Mouse (Mus musculus) intestine, embryonic 16.5 days (tissue): Measurements from ENCODE around the gene Zc3h12b. TPM values are rescaled to one million over a fixed set of nuclear protein-coding genes. Genes with fewer than 3 reads are reported as not detected.

Experiments used
- ATAC-seq: fragments of 200-750 bp; cut with Nextera tagmentation; 2 replicates; pipeline ENCODE4 v1.8.0; 2017; ENCODE audit warnings: moderate TSS enrichment, moderate library complexity
- H3K27ac ChIP-seq: fragments of 300-500 bp; sonication (generic); 2 replicates; pipeline ENCODE4 v1.5.1; 2014; ENCODE audit warnings: mild to moderate bottlenecking, low read length
- H3K27me3 ChIP-seq: fragments of 300-500 bp; sonication (generic); replicated peaks from 2 replicates; pipeline ENCODE4 v1.6.1; 2014; ENCODE audit warnings: low read length, control low read depth, mixed read lengths; ENCODE audit not compliant: control insufficient read depth, insufficient read depth
- H3K36me3 ChIP-seq: fragments of 300-500 bp; sonication (generic); 2 replicates; pipeline ENCODE4 v1.6.1; 2014; ENCODE audit warnings: low read length, control low read depth; ENCODE audit not compliant: control insufficient read depth, insufficient read depth
- H3K4me1 ChIP-seq: fragments of 300-500 bp; sonication (generic); 2 replicates; pipeline ENCODE4 v1.6.1; 2014; ENCODE audit warnings: low read length, control low read depth, mixed read lengths; ENCODE audit not compliant: control insufficient read depth, insufficient read depth
- H3K4me2 ChIP-seq: fragments of 300-500 bp; sonication (generic); 2 replicates; pipeline ENCODE4 v1.6.1; 2014; ENCODE audit warnings: low read depth, low read length, control low read depth
- H3K4me3 ChIP-seq: fragments of 300-500 bp; sonication (generic); 2 replicates; pipeline ENCODE4 v1.5.1; 2014; ENCODE audit warnings: mild to moderate bottlenecking, low read length
- H3K9ac ChIP-seq: fragments of 300-500 bp; sonication (generic); 2 replicates; pipeline ENCODE4 v1.6.1; 2014; ENCODE audit warnings: low read depth, low read length
- H3K9me3 ChIP-seq: fragments of 300-500 bp; sonication (generic); 2 replicates; pipeline ENCODE4 v1.6.1; 2016; ENCODE audit warnings: low read length, control low read depth; ENCODE audit not compliant: control insufficient read depth
- WGBS: fragments of 180-500 bp; shearing (Covaris S2); extraction: QIAGEN DNeasy Blood & Tissue Kit; methylation state at CpG from one replicate; pipeline ENCODE4 v1.1.7; 2014; 5-methylcytosine and 5-hydroxymethylcytosine counted together
- polyA plus RNA-seq: library from polyadenylated mRNA; unstranded; fragments of >200 nt; fragmentation: Nextera tagmentation; extraction: Ambion mirVana; gene quantifications from 2 replicates; pipeline ENCODE4 v1.2.1, GENCODE M21; 2015

Gene Zc3h12b
- polyA plus RNA-seq = 1.1 and 1.3 TPM in 2 replicates

- 17% methylated on average over 41 of the region's 46 CpGs for WGBS
- Histone ChIP-seq H3K4me3 (peak within 1 kb of the TSS; percentile 53), H3K27ac (peak within 1 kb of the TSS; percentile 61; the same call in 1 of the 2 replicates), H3K27me3 (no peaks in the 10 kb centered on the region), H3K4me2 (peak within 1 kb of the TSS; percentile 65), H3K4me1 (no peaks in the 10 kb centered on the region), H3K36me3 (no peaks in the 10 kb centered on the region), H3K9me3 (no peaks in the 10 kb centered on the region), H3K9ac (peak within 1 kb of the TSS; percentile 61)
- ATAC-seq = peak; percentile 98
Measured at GRCm38 (mm10) chrX:95711227-95712111, at the start of gene Zc3h12b. Gene Zc3h12b (plus strand): TSS chrX:95711678.

DNA sequence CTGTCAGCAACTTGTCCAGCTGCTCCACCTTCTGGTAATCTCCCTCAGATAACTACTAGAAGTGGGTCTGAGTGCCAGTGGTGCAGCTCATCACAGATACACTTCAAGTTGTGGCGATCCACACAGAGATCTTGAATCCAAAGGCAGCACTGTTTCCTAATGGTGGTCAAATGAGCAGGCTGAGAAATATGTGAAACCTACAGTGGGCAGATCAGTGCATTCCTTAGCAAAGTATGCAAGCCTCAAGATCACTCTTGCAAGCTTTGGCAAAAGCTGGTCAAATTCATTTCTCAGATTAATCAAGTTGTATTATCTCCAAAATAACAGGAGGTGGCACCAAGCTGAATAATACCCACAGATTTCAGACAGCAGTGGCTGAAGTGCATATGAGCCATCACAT lies 29.3 kb upstream of the Zc3h12b start:
- ATAC-seq = no peak

GRCm38 (mm10) chrX:95687119-95687518 lies 24.4 kb upstream of the Zc3h12b start:
- no peak overlapping the region for H3K4me2 ChIP-seq
- no peaks in the 10 kb centered on the region for H3K9me3 ChIP-seq
- H3K27me3 ChIP-seq = no peaks in the 10 kb centered on the region
- H3K4me3 ChIP-seq = no peak overlapping the region
- no peak for ATAC-seq
- no peak overlapping the region for H3K27ac ChIP-seq
- H3K4me1 ChIP-seq = no peaks in the 10 kb centered on the region
- 55% methylated on average over 1 of the region's 1 CpGs for WGBS
- no peak overlapping the region for H3K9ac ChIP-seq
- H3K36me3 ChIP-seq = no peaks in the 10 kb centered on the region

More for the DNA sequence above, 29.3 kb upstream of the Zc3h12b start:
- Histone ChIP-seq H3K9ac (no peak overlapping the region), H3K36me3 (no peaks in the 10 kb centered on the region), H3K27me3 (no peaks in the 10 kb centered on the region), H3K9me3 (no peaks in the 10 kb centered on the region), H3K4me1 (no peaks in the 10 kb centered on the region), H3K4me2 (no peak overlapping the region), H3K27ac (no peak overlapping the region), H3K4me3 (no peak overlapping the region)
- 79% methylated on average over 1 of the region's 1 CpGs for WGBS

DNA sequence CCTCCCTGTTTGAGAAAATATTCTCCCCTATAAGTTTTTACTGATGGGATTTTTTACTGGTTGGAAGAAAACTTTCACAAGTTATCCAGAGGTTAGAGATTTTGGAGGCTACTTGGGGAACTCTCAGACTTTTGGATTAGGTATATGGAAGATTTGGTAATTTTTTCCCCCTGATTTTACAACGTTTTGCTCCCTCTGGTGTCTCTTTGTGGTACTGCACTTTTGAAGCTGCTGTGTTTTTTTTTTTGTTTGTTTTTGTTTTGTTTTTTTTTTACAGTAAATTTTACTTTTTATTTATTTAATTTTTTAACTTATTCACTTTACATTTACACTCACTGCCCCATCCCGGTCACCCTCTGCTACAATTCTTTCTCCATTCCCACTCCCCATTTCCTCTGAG lies 26.8 kb downstream of the Zc3h12b start:
- Histone ChIP-seq H3K9me3 (no peaks in the 10 kb centered on the region), H3K4me2 (no peak overlapping the region), H3K36me3 (no peaks in the 10 kb centered on the region), H3K27me3 (no peaks in the 10 kb centered on the region), H3K4me3 (no peak overlapping the region), H3K4me1 (no peaks in the 10 kb centered on the region), H3K9ac (no peak overlapping the region), H3K27ac (no peak overlapping the region)
- ATAC-seq = no peak
- WGBS = 43% methylated on average over 2 of the region's 2 CpGs

DNA sequence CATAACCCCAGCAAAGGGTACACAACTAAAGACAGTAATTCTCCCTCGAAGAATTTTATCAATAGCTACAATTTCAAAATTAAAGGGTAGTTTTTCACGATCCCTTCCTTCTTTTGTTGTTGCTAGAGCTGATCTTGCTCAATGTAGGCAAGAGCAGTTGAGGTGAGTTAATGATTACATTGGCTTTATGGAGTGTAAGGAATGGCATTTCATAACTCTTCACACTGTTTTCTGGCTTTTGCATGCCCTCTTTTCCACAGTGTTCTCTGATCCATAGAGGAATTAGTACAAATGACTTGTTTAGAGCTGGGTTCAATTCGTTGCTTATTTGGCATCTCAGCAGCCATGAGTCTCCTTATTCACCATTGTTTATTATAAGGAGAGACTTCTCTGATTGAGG lies 84.4 kb downstream of the Zc3h12b start:
- Histone ChIP-seq H3K9me3 (no peaks in the 10 kb centered on the region), H3K4me1 (no peaks in the 10 kb centered on the region), H3K4me3 (no peak overlapping the region), H3K36me3 (no peaks in the 10 kb centered on the region), H3K27me3 (no peaks in the 10 kb centered on the region), H3K4me2 (no peak overlapping the region), H3K27ac (no peak overlapping the region), H3K9ac (no peak overlapping the region)
- WGBS = 55% methylated on average over 3 of the region's 3 CpGs
- ATAC-seq = peak; percentile 84

DNA sequence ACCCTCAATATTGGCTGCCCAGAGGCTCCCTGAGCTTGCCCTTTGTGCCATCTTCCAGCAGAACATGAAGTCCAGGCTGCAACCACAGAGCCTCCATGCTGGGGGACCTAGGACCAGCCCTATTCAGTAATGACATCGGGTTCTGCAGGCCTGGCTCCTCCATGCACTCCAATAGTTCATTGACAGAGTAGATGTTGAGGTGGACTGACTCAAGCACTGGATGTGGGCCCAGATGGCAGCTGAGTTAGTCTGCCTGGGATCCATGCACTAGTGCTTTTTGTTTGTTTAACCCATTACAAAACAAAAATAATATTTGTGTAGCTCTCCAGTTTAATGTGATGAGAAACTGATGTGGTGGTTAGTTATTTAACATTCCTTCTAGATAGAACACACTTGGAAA lies 90.3 kb downstream of the Zc3h12b start:
- Histone ChIP-seq H3K9me3 (no peaks in the 10 kb centered on the region), H3K9ac (no peak overlapping the region), H3K4me3 (no peak overlapping the region), H3K27ac (no peak overlapping the region), H3K4me2 (no peak overlapping the region), H3K4me1 (no peaks in the 10 kb centered on the region), H3K36me3 (no peaks in the 10 kb centered on the region), H3K27me3 (no peaks in the 10 kb centered on the region)
- ATAC-seq = no peak
- WGBS = 82% methylated on average over 1 of the region's 1 CpGs

GRCm38 (mm10) chrX:95852806-95853205 lies 141.3 kb downstream of the Zc3h12b start:
- no peaks in the 10 kb centered on the region for H3K4me1 ChIP-seq
- H3K4me3 ChIP-seq = no peak overlapping the region
- no peak overlapping the region for H3K4me2 ChIP-seq
- H3K27me3 ChIP-seq = no peaks in the 10 kb centered on the region
- no peak for ATAC-seq
- H3K36me3 ChIP-seq = no peaks in the 10 kb centered on the region
- H3K9ac ChIP-seq = no peak overlapping the region
- H3K27ac ChIP-seq = no peak overlapping the region
- H3K9me3 ChIP-seq = no peaks in the 10 kb centered on the region
- 64% methylated on average over 13 of the region's 14 CpGs for WGBS

DNA sequence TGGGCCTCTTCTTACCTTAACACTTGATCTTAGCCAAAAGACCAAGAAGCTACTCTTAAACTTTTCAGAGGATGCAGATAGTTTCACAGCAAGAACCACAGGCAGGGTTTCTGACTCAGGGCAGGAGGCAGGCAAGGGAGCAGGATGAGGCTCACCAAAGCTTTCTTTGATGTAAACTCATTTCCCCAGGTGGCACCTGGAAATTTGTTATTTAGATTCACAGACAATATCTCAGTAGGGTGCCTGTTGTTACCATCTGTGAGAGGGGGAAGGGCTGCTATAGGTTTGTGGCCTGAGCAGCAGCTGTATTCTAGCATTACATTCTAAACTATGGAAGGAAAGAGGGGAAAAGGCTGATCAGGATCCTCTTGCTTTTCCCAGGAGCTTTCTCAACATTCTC lies 169.6 kb downstream of the Zc3h12b start:
- H3K4me3 ChIP-seq = no peak overlapping the region
- H3K36me3 ChIP-seq = no peaks in the 10 kb centered on the region
- H3K4me2 ChIP-seq = no peak overlapping the region
- ATAC-seq = no peak
- no peak overlapping the region for H3K27ac ChIP-seq
- no peaks in the 10 kb centered on the region for H3K27me3 ChIP-seq
- H3K9me3 ChIP-seq = no peaks in the 10 kb centered on the region
- H3K9ac ChIP-seq = no peak overlapping the region
- H3K4me1 ChIP-seq = no peaks in the 10 kb centered on the region

DNA sequence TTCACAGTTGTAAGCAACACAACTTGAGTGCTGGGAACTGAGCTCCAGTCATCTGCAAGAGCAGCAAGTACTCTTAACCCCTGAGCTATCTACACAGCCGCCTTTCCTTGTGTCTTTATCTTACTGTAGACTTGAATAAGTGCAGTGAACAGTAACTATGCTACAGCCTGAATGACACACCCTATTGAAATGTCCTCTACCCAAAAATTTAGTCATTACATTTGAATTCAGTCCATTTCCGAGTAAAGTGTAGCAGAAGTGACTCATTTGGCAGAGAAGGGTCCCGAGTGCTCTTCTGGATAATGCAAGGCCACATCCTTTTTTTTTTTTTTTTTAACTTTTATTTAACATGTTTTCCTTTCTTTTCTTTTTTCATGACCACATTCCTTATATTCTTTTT lies 191.2 kb downstream of the Zc3h12b start:
- Histone ChIP-seq H3K9ac (no peak overlapping the region), H3K27me3 (no peaks in the 10 kb centered on the region), H3K4me1 (no peaks in the 10 kb centered on the region), H3K36me3 (no peaks in the 10 kb centered on the region), H3K4me3 (no peak overlapping the region), H3K9me3 (no peaks in the 10 kb centered on the region), H3K27ac (no peak overlapping the region), H3K4me2 (no peak overlapping the region)
- 89% methylated on average over 3 of the region's 3 CpGs for WGBS
- ATAC-seq = no peak
